Mouse (Mus musculus) neural tube, embryonic 12.5 days (tissue): ENCODE measurements around the gene Cxcl5. TPM values are rescaled to one million over a fixed set of nuclear protein-coding genes. Genes with fewer than 3 reads are reported as not detected.
"Not testable (repeated sequence)": the region's sequence is repeated elsewhere in the genome, so short reads cannot be mapped to it uniquely, and the experiment has no call there.

ENCODE experiments used
- ATAC-seq: fragments of 200-750 bp; cut with Nextera tagmentation; 2 replicates; pipeline ENCODE4 v1.8.0; 2017; ENCODE audit warnings: low read depth, mild to moderate bottlenecking, moderate TSS enrichment, moderate library complexity; ENCODE audit not compliant: low FRiP score
- H3K27ac ChIP-seq: fragments of 300-500 bp; sonication (generic); 2 replicates; pipeline ENCODE4 v1.5.1; 2016
- H3K27me3 ChIP-seq: fragments of 300-500 bp; sonication (generic); replicated peaks from 2 replicates; pipeline ENCODE4 v1.6.1; 2016; ENCODE audit warnings: mild to moderate bottlenecking
- H3K36me3 ChIP-seq: fragments of 300-500 bp; sonication (generic); 2 replicates; pipeline ENCODE4 v1.6.1; 2016; ENCODE audit warnings: mild to moderate bottlenecking
- H3K4me1 ChIP-seq: fragments of 300-500 bp; sonication (generic); 2 replicates; pipeline ENCODE4 v1.6.1; 2016
- H3K4me2 ChIP-seq: fragments of 300-500 bp; sonication (generic); replicated peaks from 2 replicates; pipeline ENCODE4 v1.6.1; 2016; ENCODE audit warnings: mild to moderate bottlenecking
- H3K4me3 ChIP-seq: fragments of 300-500 bp; sonication (generic); 2 replicates; pipeline ENCODE4 v1.5.1; 2016
- H3K9ac ChIP-seq: fragments of 300-500 bp; sonication (generic); 2 replicates; pipeline ENCODE4 v1.6.1; 2016; ENCODE audit warnings: mild to moderate bottlenecking
- H3K9me3 ChIP-seq: fragments of 300-500 bp; sonication (generic); 2 replicates; pipeline ENCODE4 v1.6.1; 2016; ENCODE audit warnings: mild to moderate bottlenecking
- WGBS: fragments of 180-500 bp; shearing (Covaris S2); methylation state at CpG from one replicate; pipeline ENCODE4 v1.1.7; 2016; 5-methylcytosine and 5-hydroxymethylcytosine counted together
- microRNA-seq: library from miRNA; unstranded; fragments of <30 nt; microRNA quantifications from one replicate; pipeline ENCODE4, GENCODE M21; 2017
- polyA plus RNA-seq: library from polyadenylated mRNA; unstranded; fragments of >200 nt; fragmentation: Nextera tagmentation; extraction: Ambion mirVana; gene quantifications from 2 replicates; pipeline ENCODE4 v1.2.1, GENCODE M21; 2016

The Cxcl5 gene
- polyA plus RNA-seq, 1 experiment from 2014 or later: not detected

- no peak overlapping the region for H3K4me3 ChIP-seq
- H3K27me3 ChIP-seq: no peaks in the 10 kb centered on the region
- H3K9me3 ChIP-seq: no peaks in the 10 kb centered on the region
- no peak for ATAC-seq
- 0 out of 2 replicates have a peak, but pooled peaks cover 4% of the 10 kb centered on the region for H3K4me1 ChIP-seq
- no peaks in the 10 kb centered on the region for H3K36me3 ChIP-seq
- 77% methylated on average over 11 of the region's 11 CpGs for WGBS
- no peak overlapping the region for H3K9ac ChIP-seq
- no peak overlapping the region for H3K4me2 ChIP-seq
- H3K27ac ChIP-seq: no peak overlapping the region
Observed at GRCm38 (mm10) chr5:90789306-90790073, 30.3 kb downstream of the Cxcl5 start.

GRCm38 (mm10) chr5:90790074-90790502, 30.9 kb downstream of the Cxcl5 start:
- H3K27me3 ChIP-seq: no peaks in the 10 kb centered on the region
- no peak overlapping the region for H3K4me2 ChIP-seq
- no peak for ATAC-seq
- H3K4me3 ChIP-seq: no peak overlapping the region
- no peak overlapping the region for H3K27ac ChIP-seq
- no peaks in the 10 kb centered on the region for H3K36me3 ChIP-seq
- H3K9me3 ChIP-seq: no peaks in the 10 kb centered on the region
- H3K4me1 ChIP-seq: 0 out of 2 replicates have a peak, but pooled peaks cover 4% of the 10 kb centered on the region
- WGBS: 54% methylated on average over 8 of the region's 8 CpGs
- no peak overlapping the region for H3K9ac ChIP-seq

DNA sequence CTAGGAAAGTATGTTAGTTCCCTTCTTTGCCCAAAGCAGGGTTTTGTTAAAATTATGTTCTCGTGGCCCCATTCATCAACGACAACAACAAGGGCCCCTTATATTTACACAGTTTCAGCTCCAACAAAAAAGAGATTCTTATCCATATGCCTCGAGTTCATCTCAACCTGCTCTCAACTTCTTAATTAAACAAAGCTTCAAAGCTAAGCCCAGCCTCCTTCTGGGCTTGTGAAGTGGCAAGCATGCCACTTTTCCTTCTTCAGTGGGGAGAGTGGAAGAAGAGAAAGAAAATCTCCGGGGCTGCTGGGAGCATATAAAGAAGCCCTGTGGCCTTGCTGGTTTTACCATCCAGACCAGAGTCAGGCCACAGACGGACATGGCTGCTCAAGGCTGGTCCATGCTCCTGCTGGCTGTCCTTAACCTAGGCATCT, 35.0 kb downstream of the Cxcl5 start, which contains the start of gene Cxcl15:
TSS of gene Cxcl15 (plus strand) at position 340 of the 431 bp plus-strand sequence.
- Histone ChIP-seq H3K4me3 (no peak within 1 kb of the TSS), H3K36me3 (no peaks in the 10 kb centered on the region), H3K27ac (no peak within 1 kb of the TSS), H3K27me3 (no peaks in the 10 kb centered on the region), H3K4me1 (no peaks in the 10 kb centered on the region), H3K9ac (no peak within 1 kb of the TSS), H3K9me3 (no peaks in the 10 kb centered on the region), H3K4me2 (no peak within 1 kb of the TSS)
- ATAC-seq: no peak
- 79% methylated on average over 5 of the region's 5 CpGs for WGBS

DNA sequence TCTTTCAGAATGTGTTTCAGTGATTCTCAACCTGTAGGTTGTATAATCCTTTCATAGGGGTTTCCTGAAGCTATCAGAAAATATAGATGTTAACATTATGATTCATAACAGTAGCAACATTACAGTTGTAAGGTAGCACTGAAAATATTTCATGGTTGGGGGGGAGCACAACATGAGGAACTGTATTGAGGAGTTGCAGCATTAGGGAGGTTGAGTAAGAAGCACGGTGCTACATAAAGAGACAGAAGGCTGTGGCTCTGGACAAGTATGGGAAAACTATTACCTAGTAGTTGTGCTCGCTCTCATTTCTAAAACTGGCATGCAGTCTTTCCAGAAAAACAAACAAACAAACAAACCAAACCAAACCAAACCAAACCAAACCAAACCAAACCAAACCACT, 36.2 kb downstream of the Cxcl5 start:
- not testable (repeated sequence) for H3K4me3 ChIP-seq, H3K4me2 ChIP-seq, H3K4me1 ChIP-seq, ATAC-seq, H3K27me3 ChIP-seq, H3K27ac ChIP-seq, H3K9me3 ChIP-seq, H3K36me3 ChIP-seq, H3K9ac ChIP-seq
- WGBS: 82% methylated on average over 2 of the region's 2 CpGs

DNA sequence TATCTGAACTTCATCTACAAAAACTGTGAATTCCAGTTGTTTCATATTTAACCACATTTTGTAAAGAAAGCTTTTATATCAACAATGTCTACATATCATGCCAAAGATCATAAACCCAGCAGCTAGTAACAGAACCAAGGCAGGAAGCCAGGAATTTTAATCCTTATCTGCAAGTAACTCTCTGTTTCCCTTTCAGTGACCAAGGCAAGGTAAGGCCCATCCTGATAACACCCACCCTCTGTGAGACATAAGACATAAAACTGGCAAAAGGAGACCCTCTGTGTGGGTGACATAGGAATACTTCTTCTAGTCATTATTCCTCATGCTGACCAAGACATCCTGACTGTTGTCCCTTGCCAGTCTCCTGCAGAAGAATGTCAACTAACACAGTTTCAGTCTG, 45.4 kb downstream of the Cxcl5 start:
- Histone ChIP-seq H3K4me1 (no peaks in the 10 kb centered on the region), H3K4me2 (no peak overlapping the region), H3K27ac (no peak overlapping the region), H3K9me3 (no peaks in the 10 kb centered on the region), H3K27me3 (no peaks in the 10 kb centered on the region), H3K9ac (no peak overlapping the region), H3K4me3 (no peak overlapping the region), H3K36me3 (no peaks in the 10 kb centered on the region)
- no peak for ATAC-seq

- Histone ChIP-seq H3K4me2 (no peak overlapping the region), H3K9me3 (no peaks in the 10 kb centered on the region), H3K4me1 (no peaks in the 10 kb centered on the region), H3K36me3 (no peaks in the 10 kb centered on the region), H3K27ac (no peak overlapping the region), H3K4me3 (no peak overlapping the region), H3K27me3 (no peaks in the 10 kb centered on the region), H3K9ac (no peak overlapping the region)
- ATAC-seq: no peak
Observed at GRCm38 (mm10) chr5:90806050-90806449, 46.9 kb downstream of the Cxcl5 start.

GRCm38 (mm10) chr5:90807176-90807950, 48.2 kb downstream of the Cxcl5 start:
- no peaks in the 10 kb centered on the region for H3K4me1 ChIP-seq
- no peaks in the 10 kb centered on the region for H3K27me3 ChIP-seq
- 89% methylated on average over 3 of the region's 3 CpGs for WGBS
- H3K9ac ChIP-seq: no peak overlapping the region
- H3K4me3 ChIP-seq: no peak overlapping the region
- no peaks in the 10 kb centered on the region for H3K9me3 ChIP-seq
- ATAC-seq: no peak
- no peak overlapping the region for H3K27ac ChIP-seq
- no peaks in the 10 kb centered on the region for H3K36me3 ChIP-seq
- H3K4me2 ChIP-seq: no peak overlapping the region

Small RNA genes lying within 50 kb of the gene (microRNA-seq; reads per million reads assigned to microRNA genes)
- not detected for gene Gm24322

Other genes with a start within 250 kb of the Cxcl5 start
- gene Afm, start 240.4 kb upstream of the Cxcl5 start, polyA plus RNA-seq: not detected in 2 replicates
- gene 5830473C10Rik, start 198.3 kb upstream of the Cxcl5 start, polyA plus RNA-seq: not detected in 2 replicates
- 0.27 TPM in 2 replicates for gene Rassf6, start 118.7 kb upstream of the Cxcl5 start, polyA plus RNA-seq
- 9.7 and 10.9 TPM in 2 replicates for gene Ppbp, start 9.2 kb downstream of the Cxcl5 start, polyA plus RNA-seq
- gene Pf4, start 13.1 kb downstream of the Cxcl5 start, polyA plus RNA-seq: 55.1 and 62.3 TPM in 2 replicates
- not detected in 2 replicates for gene Cxcl3, start 26.7 kb downstream of the Cxcl5 start, polyA plus RNA-seq
- 0.11 TPM in 1 of 2 replicates, not detected in the other for gene Cxcl15, start 35.2 kb downstream of the Cxcl5 start, polyA plus RNA-seq
- not detected in 2 replicates for gene Cxcl1, start 131.9 kb downstream of the Cxcl5 start, polyA plus RNA-seq
- not detected in 2 replicates for gene Cxcl2, start 144.5 kb downstream of the Cxcl5 start, polyA plus RNA-seq
- gene Mthfd2l, start 171.8 kb downstream of the Cxcl5 start, polyA plus RNA-seq: 99.9 and 100 TPM in 2 replicates